ENCODE assay signal across 10 mouse cellular contexts in genomic region chr12:117808355-117809326, GRCm38 (mm10). TPM values are rescaled to one million over a fixed set of nuclear protein-coding genes. Genes with fewer than 3 reads are reported as not detected.
DNase-seq lines count a peak whose midpoint lies in the region; ATAC-seq lines count a peak whose summit lies in the region.
"Had no signal": no experiment of that assay in that cellular context is flagged by ENCODE, and none has a peak within 500 bp of the region (broad histone marks: within the 10 kb centered on the region; RNA-seq: fewer than 3 reads in every experiment).

No protein-coding gene starts in this region.

- H3K4me3 ChIP-seq in heart, embryonic 15.5 days, result no peak overlapping the region
- H3K4me3 ChIP-seq in embryonic facial prominence, embryonic 10.5 days, result peak overlapping the region; percentile 38
- H3K4me3 ChIP-seq in hindbrain, embryonic 15.5 days, result peak overlapping the region; percentile 10
- no peak overlapping the region for H3K4me3 ChIP-seq in neural tube, embryonic 11.5 days (ENCODE audit: low read depth, low read length)

- H3K27ac ChIP-seq in heart, embryonic 15.5 days, result no peak overlapping the region
- H3K27ac ChIP-seq in embryonic facial prominence, embryonic 10.5 days (replicated peaks), result no peak overlapping the region
- peak overlapping the region; percentile 3; the same call in 1 of the 2 replicates for H3K27ac ChIP-seq in hindbrain, embryonic 15.5 days (replicated peaks)
- H3K27ac ChIP-seq in neural tube, embryonic 11.5 days (ENCODE audit: low read depth, low read length), result 0 out of 2 replicates have a peak overlapping the region, but pooled peaks have one; percentile 49

- H3K4me1 ChIP-seq in heart, embryonic 15.5 days (replicated peaks), result no peaks in the 10 kb centered on the region
- peaks cover 33% of the 10 kb centered on the region for H3K4me1 ChIP-seq in embryonic facial prominence, embryonic 10.5 days
- peaks cover 48% of the 10 kb centered on the region for H3K4me1 ChIP-seq in hindbrain, embryonic 15.5 days (replicated peaks)
- H3K4me1 ChIP-seq in neural tube, embryonic 11.5 days (ENCODE audit: control insufficient read depth, insufficient read depth, low read length), result peaks cover 21% of the 10 kb centered on the region; the same call in 1 of the 2 replicates

- H3K36me3 ChIP-seq in heart, embryonic 15.5 days, result no peaks in the 10 kb centered on the region
- no peaks in the 10 kb centered on the region for H3K36me3 ChIP-seq in embryonic facial prominence, embryonic 10.5 days (replicated peaks)
- H3K36me3 ChIP-seq in hindbrain, embryonic 15.5 days, result no peaks in the 10 kb centered on the region
- H3K36me3 ChIP-seq in neural tube, embryonic 11.5 days (ENCODE audit: control insufficient read depth, insufficient read depth, low read length), result no peaks in the 10 kb centered on the region

- H3K4me2 ChIP-seq in heart, embryonic 15.5 days, result peak overlapping the region; percentile 39; the same call in 1 of the 2 replicates
- H3K4me2 ChIP-seq in hindbrain, embryonic 15.5 days, result peak overlapping the region; percentile 52
- peak overlapping the region; percentile 10 for H3K4me2 ChIP-seq in neural tube, embryonic 11.5 days (ENCODE audit: low read depth)

- 54% methylated on average over 17 of the region's 17 CpGs for WGBS in heart, embryonic 15.5 days
- WGBS in embryonic facial prominence, embryonic 10.5 days, result 58% methylated on average over 17 of the region's 17 CpGs
- 23% methylated on average over 17 of the region's 17 CpGs for WGBS in hindbrain, embryonic 15.5 days
- 20% methylated on average over 17 of the region's 17 CpGs for WGBS in neural tube, embryonic 11.5 days

- no peak for DNase-seq in heart, postnatal 4 days
- DNase-seq in embryonic facial prominence, embryonic 10.5 days (ENCODE audit: low spot score), result peak; percentile 14
- DNase-seq in neural tube, embryonic 11.5 days (ENCODE audit: low spot score), result peak; percentile 56
- DNase-seq in cerebellum, postnatal 25 days, result no peak
- DNase-seq in layer of hippocampus, adult 18-20 months (ENCODE audit: low spot score in 2 of 2), result no peak
- DNase-seq in left cerebral cortex, postnatal 25 days (ENCODE audit: low spot score in 2 of 2), result no peak
- DNase-seq: cerebellum, adult 9-10 months; gastrocnemius, postnatal 14 days had no signal

- no peak overlapping the region for H3K9ac ChIP-seq in heart, embryonic 15.5 days
- no peak overlapping the region for H3K9ac ChIP-seq in hindbrain, embryonic 15.5 days
- no peak overlapping the region for H3K9ac ChIP-seq in neural tube, embryonic 11.5 days (ENCODE audit: low read length)

- intact Hi-C loops in left cerebral cortex, postnatal 25 days (cut with DNase I), result loop anchor here (5.0 kb wide), 1 partner anchor 1044 kb away; no protein-coding TSS in a partner anchor

- H3K9me3 ChIP-seq in heart, embryonic 15.5 days (replicated peaks), result no peaks in the 10 kb centered on the region
- H3K9me3 ChIP-seq in embryonic facial prominence, embryonic 10.5 days, result no peaks in the 10 kb centered on the region
- no peaks in the 10 kb centered on the region for H3K9me3 ChIP-seq in hindbrain, embryonic 15.5 days
- no peaks in the 10 kb centered on the region for H3K9me3 ChIP-seq in neural tube, embryonic 11.5 days (ENCODE audit: control insufficient read depth, low read length)

- H3K27me3 ChIP-seq in heart, embryonic 15.5 days, result peaks cover 8% of the 10 kb centered on the region; the same call in 1 of the 2 replicates
- H3K27me3 ChIP-seq in embryonic facial prominence, embryonic 10.5 days (replicated peaks; ENCODE audit: low read depth, poor library complexity, severe bottlenecking), result peaks cover 19% of the 10 kb centered on the region; the same call in 1 of the 2 replicates
- H3K27me3 ChIP-seq in hindbrain, embryonic 15.5 days, result peaks cover 20% of the 10 kb centered on the region
- H3K27me3 ChIP-seq in neural tube, embryonic 11.5 days (ENCODE audit: control insufficient read depth, insufficient read depth, low read length), result peaks cover 37% of the 10 kb centered on the region

- ATAC-seq in heart, embryonic 15.5 days (replicated peaks; ENCODE audit: insufficient number of reproducible peaks, insufficient read depth, low FRiP score, low read depth), result no peak
- ATAC-seq in hindbrain, embryonic 15.5 days (ENCODE audit: low FRiP score, low read depth), result no peak
- ATAC-seq in neural tube, embryonic 11.5 days (ENCODE audit: insufficient read depth, low FRiP score, low TSS enrichment), result peak; percentile 67

RNA-seq across cellular contexts. Expression of gene Cdca7l, which starts 4.6 kb away (rescaled TPM):
- 10.0 and 19.0 TPM in 2 replicates for polyA plus RNA-seq in heart, embryonic 15.5 days (2015; fragmentation: Nextera tagmentation; extraction: Ambion mirVana)
- 1 to 10 TPM; 6.5 to 7.3 TPM for total RNA-seq in heart, postnatal 4 days (2021)
- 52.1 and 55.4 TPM in 2 replicates for polyA plus RNA-seq in embryonic facial prominence, embryonic 10.5 days (2016; fragmentation: Nextera tagmentation; extraction: Ambion mirVana)
- 5.9 and 7.0 TPM in 2 replicates for polyA plus RNA-seq in hindbrain, embryonic 15.5 days (2015; fragmentation: Nextera tagmentation; extraction: Ambion mirVana)
- 21.4 and 22.4 TPM in 2 replicates for polyA plus RNA-seq in neural tube, embryonic 11.5 days (2014; fragmentation: Nextera tagmentation; extraction: Ambion mirVana)
- 1 to 10 TPM; 1.5 to 1.6 TPM for total RNA-seq in layer of hippocampus, adult 18-20 months (2021)
- under 1 TPM; 0.53 to 0.94 TPM for total RNA-seq in left cerebral cortex, postnatal 25 days (2021)

Comparison
In these comparisons a context has a peak if more than half of its experiments do, and no peak if none do; other contexts are left out.
1. H3K27ac ChIP-seq: peak in hindbrain, embryonic 15.5 days (single experiment) and neural tube, embryonic 11.5 days (single experiment); none in heart, embryonic 15.5 days (single experiment) and embryonic facial prominence, embryonic 10.5 days (single experiment).
2. H3K4me3 ChIP-seq: peak in embryonic facial prominence, embryonic 10.5 days (single experiment) and hindbrain, embryonic 15.5 days (single experiment); none in heart, embryonic 15.5 days (single experiment) and neural tube, embryonic 11.5 days (single experiment).
3. DNase-seq: peak in embryonic facial prominence, embryonic 10.5 days (single experiment) and neural tube, embryonic 11.5 days (single experiment); none in heart, postnatal 4 days (single experiment), cerebellum, postnatal 25 days (0 of 2), layer of hippocampus, adult 18-20 months (0 of 2) and left cerebral cortex, postnatal 25 days (0 of 2).
4. Peak in every context shown above with its lines, with median percentiles within 50 percentile points of each other: H3K4me2 ChIP-seq.